Comparison of ENCODE assay signal across 15 mouse cellular contexts in genomic region chr2:59054339-59054738, GRCm38 (mm10).
DNase-seq lines count a peak whose midpoint lies in the region; ATAC-seq lines count a peak whose summit lies in the region.
"Had no signal": no experiment of that assay in that cellular context is flagged by ENCODE, and none has a peak within 500 bp of the region (broad histone marks: within the 10 kb centered on the region; RNA-seq: fewer than 3 reads in every experiment).

No protein-coding gene starts in this region.

- DNase-seq in frontal cortex, postnatal 25 days (ENCODE audit: low spot score in 2 of 2), result no peak
- DNase-seq in cerebellum, adult 11 months, result peak; percentile 69
- DNase-seq in cerebellum, postnatal 25 days, result peak; percentile 75 to 85
- DNase-seq in right cerebral cortex, adult 2 months (ENCODE audit: low spot score in 2 of 2), result peak; percentile 42 to 44
- no peak for DNase-seq in lung, postnatal 14 days
- no peak for DNase-seq in embryo, embryonic 9.5 days (ENCODE audit: extremely low spot score)
- DNase-seq in lung, postnatal 4 days, result no peak
- DNase-seq: adrenal gland, postnatal 25 days; heart, adult 2 months; heart, postnatal 14 days; kidney, adult 8-10 months; lung, adult 2 months; retina, postnatal 1 day had no signal

- ATAC-seq in frontal cortex, adult (ENCODE audit: low TSS enrichment), result peak; percentile 96
- ATAC-seq: hindbrain, postnatal 0 days had no signal

Comparison
In these comparisons a context has a peak if more than half of its experiments do, and no peak if none do; other contexts are left out.
1. DNase-seq: peak in cerebellum, adult 11 months (single experiment), cerebellum, postnatal 25 days (2 of 2) and right cerebral cortex, adult 2 months (2 of 2); none in frontal cortex, postnatal 25 days (0 of 2), lung, postnatal 14 days (single experiment), embryo, embryonic 9.5 days (single experiment) and lung, postnatal 4 days (0 of 2).